Mouse (Mus musculus) liver, embryonic 16.5 days (tissue): ENCODE results near the gene Gm11444. TPM values are rescaled to one million over a fixed set of nuclear protein-coding genes. Genes with fewer than 3 reads are reported as not detected.

Experiments used
- ATAC-seq: fragments of 200-750 bp; cut with Nextera tagmentation; 2 replicates; pipeline ENCODE4 v1.8.0; 2017; ENCODE audit warnings: low read depth, mild to moderate bottlenecking, moderate number of reproducible peaks, moderate library complexity
- H3K27ac ChIP-seq: fragments of 300-500 bp; sonication (generic); 2 replicates; pipeline ENCODE4 v1.5.1; 2014; ENCODE audit warnings: mild to moderate bottlenecking, low read length
- H3K27me3 ChIP-seq: fragments of 300-500 bp; sonication (generic); 2 replicates; pipeline ENCODE4 v1.6.1; 2014; ENCODE audit warnings: low read depth, low read length, mixed read lengths; ENCODE audit not compliant: control insufficient read depth, insufficient read depth
- H3K36me3 ChIP-seq: fragments of 300-500 bp; sonication (generic); 2 replicates; pipeline ENCODE4 v1.6.1; 2014; ENCODE audit warnings: mild to moderate bottlenecking; ENCODE audit not compliant: control insufficient read depth, insufficient read depth
- H3K4me1 ChIP-seq: fragments of 300-500 bp; sonication (generic); 2 replicates; pipeline ENCODE4 v1.6.1; 2014; ENCODE audit warnings: low read depth, low read length, mixed read lengths; ENCODE audit not compliant: control insufficient read depth
- H3K4me2 ChIP-seq: fragments of 300-500 bp; sonication (generic); 2 replicates; pipeline ENCODE4 v1.6.1; 2014; ENCODE audit warnings: low read depth, low read length, mixed read lengths
- H3K4me3 ChIP-seq: fragments of 300-500 bp; sonication (generic); 2 replicates; pipeline ENCODE4 v1.5.1; 2014; ENCODE audit warnings: low read depth, mild to moderate bottlenecking, low read length
- H3K9ac ChIP-seq: fragments of 300-500 bp; sonication (generic); 2 replicates; pipeline ENCODE4 v1.6.1; 2014; ENCODE audit warnings: low read depth, low read length
- H3K9me3 ChIP-seq: fragments of 300-500 bp; sonication (generic); replicated peaks from 2 replicates; pipeline ENCODE4 v1.6.1; 2016; ENCODE audit warnings: low read length; ENCODE audit not compliant: control insufficient read depth
- WGBS: fragments of 180-500 bp; shearing (Covaris S2); extraction: QIAGEN DNeasy Blood & Tissue Kit; methylation state at CpG from one replicate; pipeline ENCODE4 v1.1.7; 2014; ENCODE audit not compliant: insufficient replicate concordance; 5-methylcytosine and 5-hydroxymethylcytosine counted together
- polyA plus RNA-seq: library from polyadenylated mRNA; unstranded; fragments of >200 nt; fragmentation: Nextera tagmentation; extraction: Ambion mirVana; gene quantifications from 2 replicates; pipeline ENCODE4 v1.2.1, GENCODE M21; 2015

Gene Gm11444
- polyA plus RNA-seq, 1 experiment from 2014 or later = not detected

GRCm38 (mm10) chr11:85884498-85884897 lies 34.4 kb upstream of the Gm11444 start:
- Histone ChIP-seq H3K4me2 (no peak overlapping the region), H3K4me1 (no peaks in the 10 kb centered on the region), H3K36me3 (no peaks in the 10 kb centered on the region), H3K9me3 (no peaks in the 10 kb centered on the region), H3K27me3 (peaks cover 65% of the 10 kb centered on the region), H3K9ac (no peak overlapping the region), H3K4me3 (no peak overlapping the region), H3K27ac (no peak overlapping the region)
- no peak for ATAC-seq
- WGBS = 62% methylated on average over 4 of the region's 4 CpGs

- no peak overlapping the region for H3K4me2 ChIP-seq
- peaks cover 3% of the 10 kb centered on the region; the same call in 1 of the 2 replicates for H3K27me3 ChIP-seq
- H3K4me1 ChIP-seq = no peaks in the 10 kb centered on the region
- no peak for ATAC-seq
- no peaks in the 10 kb centered on the region for H3K36me3 ChIP-seq
- H3K4me3 ChIP-seq = no peak overlapping the region
- no peak overlapping the region for H3K27ac ChIP-seq
- no peak overlapping the region for H3K9ac ChIP-seq
- H3K9me3 ChIP-seq = no peaks in the 10 kb centered on the region
- WGBS = 62% methylated on average over 24 of the region's 24 CpGs
Measured at GRCm38 (mm10) chr11:85876059-85876788, 26.1 kb upstream of the Gm11444 start.

GRCm38 (mm10) chr11:85864363-85864762 lies 14.2 kb upstream of the Gm11444 start:
- Histone ChIP-seq H3K9me3 (no peaks in the 10 kb centered on the region), H3K4me3 (no peak overlapping the region), H3K4me1 (no peaks in the 10 kb centered on the region), H3K36me3 (no peaks in the 10 kb centered on the region), H3K9ac (no peak overlapping the region), H3K4me2 (no peak overlapping the region), H3K27ac (no peak overlapping the region), H3K27me3 (no peaks in the 10 kb centered on the region)
- 27% methylated on average over 7 of the region's 7 CpGs for WGBS
- ATAC-seq = no peak

- WGBS = 32% methylated on average over 6 of the region's 6 CpGs
- Histone ChIP-seq H3K9ac (no peak overlapping the region), H3K27ac (no peak overlapping the region), H3K9me3 (no peaks in the 10 kb centered on the region), H3K27me3 (no peaks in the 10 kb centered on the region), H3K4me3 (no peak overlapping the region), H3K36me3 (no peaks in the 10 kb centered on the region), H3K4me2 (no peak overlapping the region), H3K4me1 (no peaks in the 10 kb centered on the region)
- no peak for ATAC-seq
Measured at GRCm38 (mm10) chr11:85857997-85858698, 8.0 kb upstream of the Gm11444 start.

- Histone ChIP-seq H3K4me3 (no peak overlapping the region), H3K9me3 (no peaks in the 10 kb centered on the region), H3K4me2 (no peak overlapping the region), H3K4me1 (no peaks in the 10 kb centered on the region; the same call in 1 of the 2 replicates), H3K9ac (no peak overlapping the region), H3K27ac (no peak overlapping the region), H3K27me3 (peaks cover 31% of the 10 kb centered on the region), H3K36me3 (no peaks in the 10 kb centered on the region)
- ATAC-seq = no peak
- WGBS = 30% methylated on average over 6 of the region's 6 CpGs
Measured at GRCm38 (mm10) chr11:85850758-85851157, 625 bp upstream of the Gm11444 start.

- H3K9me3 ChIP-seq = no peaks in the 10 kb centered on the region
- no peak overlapping the region for H3K27ac ChIP-seq
- 5% methylated on average over 21 of the region's 21 CpGs for WGBS
- no peak overlapping the region for H3K4me3 ChIP-seq
- peak; percentile 43; the same call in 1 of the 2 replicates for ATAC-seq
- H3K4me1 ChIP-seq = peaks cover 2% of the 10 kb centered on the region
- peak overlapping the region; percentile 35 for H3K4me2 ChIP-seq
- H3K9ac ChIP-seq = no peak overlapping the region
- no peaks in the 10 kb centered on the region for H3K36me3 ChIP-seq
- peaks cover 48% of the 10 kb centered on the region for H3K27me3 ChIP-seq
Measured at GRCm38 (mm10) chr11:85849037-85849436, 1.1 kb downstream of the Gm11444 start.

- H3K4me2 ChIP-seq = no peak overlapping the region
- H3K27ac ChIP-seq = no peak overlapping the region
- H3K36me3 ChIP-seq = no peaks in the 10 kb centered on the region
- 49% methylated on average over 4 of the region's 4 CpGs for WGBS
- H3K4me1 ChIP-seq = peaks cover 13% of the 10 kb centered on the region
- ATAC-seq = no peak
- H3K9ac ChIP-seq = no peak overlapping the region
- H3K9me3 ChIP-seq = no peaks in the 10 kb centered on the region
- H3K27me3 ChIP-seq = peaks cover 73% of the 10 kb centered on the region
- H3K4me3 ChIP-seq = no peak overlapping the region
Measured at GRCm38 (mm10) chr11:85846509-85846908, 3.6 kb downstream of the Gm11444 start.

GRCm38 (mm10) chr11:85845921-85846320 lies 4.2 kb downstream of the Gm11444 start:
- H3K9me3 ChIP-seq = no peaks in the 10 kb centered on the region
- H3K4me2 ChIP-seq = no peak overlapping the region
- no peaks in the 10 kb centered on the region for H3K36me3 ChIP-seq
- H3K27me3 ChIP-seq = peaks cover 79% of the 10 kb centered on the region
- no peak overlapping the region for H3K4me3 ChIP-seq
- WGBS = 40% methylated on average over 5 of the region's 5 CpGs
- peaks cover 13% of the 10 kb centered on the region for H3K4me1 ChIP-seq
- no peak for ATAC-seq
- H3K27ac ChIP-seq = no peak overlapping the region
- no peak overlapping the region for H3K9ac ChIP-seq

GRCm38 (mm10) chr11:85844971-85845370 lies 5.2 kb downstream of the Gm11444 start:
- no peak overlapping the region for H3K4me3 ChIP-seq
- 28% methylated on average over 5 of the region's 5 CpGs for whole genome bisulfite sequencing
- peaks cover 13% of the 10 kb centered on the region for H3K4me1 ChIP-seq
- no peak overlapping the region for H3K27ac ChIP-seq
- H3K9me3 ChIP-seq = no peaks in the 10 kb centered on the region
- no peaks in the 10 kb centered on the region for H3K36me3 ChIP-seq
- H3K9ac ChIP-seq = no peak overlapping the region
- H3K27me3 ChIP-seq = peaks cover 84% of the 10 kb centered on the region
- no peak for ATAC-seq
- no peak overlapping the region for H3K4me2 ChIP-seq
